Mouse (Mus musculus): ENCODE measurements around the gene Hpf1. TPM values are rescaled to one million over a fixed set of nuclear protein-coding genes. Genes with fewer than 3 reads are reported as not detected.

The Hpf1 gene
- polyA plus RNA-seq, 1 experiment from 2014 or later, result 124 TPM

- H3K27me3 ChIP-seq, result no peaks in the 10 kb centered on the region
- H3K4me2 ChIP-seq (replicated peaks), result no peak overlapping the region
- H3K4me1 ChIP-seq, result no peaks in the 10 kb centered on the region
- H3K27ac ChIP-seq, result no peak overlapping the region
- no peaks in the 10 kb centered on the region for H3K9me3 ChIP-seq
- no peak overlapping the region for H3K4me3 ChIP-seq
- WGBS, result 91% methylated on average over 2 of the region's 2 CpGs
- H3K36me3 ChIP-seq, result no peaks in the 10 kb centered on the region
- ATAC-seq (ENCODE audit: low FRiP score, low read depth), result no peak
- no peak overlapping the region for H3K9ac ChIP-seq
These were observed 20.5 kb upstream of the Hpf1 start for GRCm38 (mm10) chr8:60869761-60870160.

GRCm38 (mm10) chr8:60870231-60871193 is 19.7 kb upstream of the Hpf1 start:
- no peaks in the 10 kb centered on the region for H3K27me3 ChIP-seq
- ATAC-seq (ENCODE audit: low FRiP score, low read depth), result no peak

GRCm38 (mm10) chr8:60878617-60879016 is 11.6 kb upstream of the Hpf1 start:
- Histone ChIP-seq H3K4me2 (replicated peaks) (no peak overlapping the region), H3K4me1 (no peaks in the 10 kb centered on the region), H3K27me3 (no peaks in the 10 kb centered on the region), H3K9me3 (no peaks in the 10 kb centered on the region), H3K9ac (no peak overlapping the region), H3K27ac (no peak overlapping the region), H3K4me3 (no peak overlapping the region), H3K36me3 (no peaks in the 10 kb centered on the region)
- ATAC-seq (ENCODE audit: low FRiP score, low read depth), result no peak
- WGBS, result 72% methylated on average over 2 of the region's 2 CpGs

More at GRCm38 (mm10) chr8:60870231-60871193, 19.7 kb upstream of the Hpf1 start:
- Histone ChIP-seq H3K27ac (no peak overlapping the region), H3K9ac (no peak overlapping the region), H3K9me3 (no peaks in the 10 kb centered on the region), H3K36me3 (no peaks in the 10 kb centered on the region), H3K4me2 (replicated peaks) (no peak overlapping the region), H3K4me1 (no peaks in the 10 kb centered on the region), H3K4me3 (no peak overlapping the region)
- WGBS, result 87% methylated on average over 13 of the region's 13 CpGs

GRCm38 (mm10) chr8:60883419-60884137 is 6.6 kb upstream of the Hpf1 start:
- no peaks in the 10 kb centered on the region for H3K36me3 ChIP-seq
- no peak overlapping the region for H3K4me2 ChIP-seq (replicated peaks)
- no peaks in the 10 kb centered on the region for H3K27me3 ChIP-seq
- no peak overlapping the region for H3K4me3 ChIP-seq
- ATAC-seq (ENCODE audit: low FRiP score, low read depth), result no peak
- no peaks in the 10 kb centered on the region for H3K4me1 ChIP-seq
- H3K9ac ChIP-seq, result no peak overlapping the region
- no peaks in the 10 kb centered on the region for H3K9me3 ChIP-seq
- 79% methylated on average over 4 of the region's 4 CpGs for WGBS
- H3K27ac ChIP-seq, result no peak overlapping the region

GRCm38 (mm10) chr8:60886736-60887135 is 3.5 kb upstream of the Hpf1 start:
- H3K4me2 ChIP-seq (replicated peaks), result no peak overlapping the region
- H3K27me3 ChIP-seq, result no peaks in the 10 kb centered on the region
- no peak overlapping the region for H3K4me3 ChIP-seq
- H3K4me1 ChIP-seq, result peaks cover 11% of the 10 kb centered on the region
- no peak overlapping the region for H3K27ac ChIP-seq
- no peaks in the 10 kb centered on the region for H3K9me3 ChIP-seq
- no peak for ATAC-seq (ENCODE audit: low FRiP score, low read depth)
- H3K9ac ChIP-seq, result no peak overlapping the region
- no peaks in the 10 kb centered on the region for H3K36me3 ChIP-seq
- 13% methylated on average over 6 of the region's 6 CpGs for WGBS

- no peak for ATAC-seq (ENCODE audit: low FRiP score, low read depth)
- Histone ChIP-seq H3K4me1 (peaks cover 21% of the 10 kb centered on the region), H3K36me3 (peaks cover 11% of the 10 kb centered on the region), H3K4me3 (no peak overlapping the region), H3K27me3 (no peaks in the 10 kb centered on the region), H3K27ac (no peak overlapping the region), H3K4me2 (replicated peaks) (peak overlapping the region; percentile 82; the same call in 1 of the 2 replicates), H3K9me3 (no peaks in the 10 kb centered on the region), H3K9ac (no peak overlapping the region)
- WGBS, result 87% methylated on average over 11 of the region's 11 CpGs
These were observed 931 bp upstream of the Hpf1 start for GRCm38 (mm10) chr8:60889131-60889842.

GRCm38 (mm10) chr8:60890520-60890874 is 279 bp downstream of the Hpf1 start:
- H3K27ac ChIP-seq, result no peak overlapping the region
- H3K4me2 ChIP-seq (replicated peaks), result peak overlapping the region; percentile 82
- no peaks in the 10 kb centered on the region for H3K9me3 ChIP-seq
- WGBS, result 2% methylated on average over 23 of the region's 23 CpGs
- H3K9ac ChIP-seq, result peak overlapping the region; percentile 86
- peaks cover 18% of the 10 kb centered on the region for H3K36me3 ChIP-seq
- no peaks in the 10 kb centered on the region for H3K27me3 ChIP-seq
- ATAC-seq (ENCODE audit: low FRiP score, low read depth), result no peak
- H3K4me1 ChIP-seq, result peaks cover 21% of the 10 kb centered on the region
- peak overlapping the region; percentile 82 for H3K4me3 ChIP-seq

- ATAC-seq (ENCODE audit: low FRiP score, low read depth), result no peak
- Histone ChIP-seq H3K27ac (no peak overlapping the region), H3K4me1 (peaks cover 25% of the 10 kb centered on the region), H3K4me2 (replicated peaks) (peak overlapping the region; percentile 82), H3K4me3 (peak overlapping the region; percentile 82), H3K9me3 (no peaks in the 10 kb centered on the region), H3K9ac (no peak overlapping the region), H3K27me3 (no peaks in the 10 kb centered on the region), H3K36me3 (peaks cover 19% of the 10 kb centered on the region)
- WGBS, result 90% methylated on average over 4 of the region's 4 CpGs
These were observed 1.5 kb downstream of the Hpf1 start for GRCm38 (mm10) chr8:60891757-60892156.

GRCm38 (mm10) chr8:60895878-60896277 is 5.7 kb downstream of the Hpf1 start:
- Histone ChIP-seq H3K4me3 (no peak overlapping the region), H3K9me3 (no peaks in the 10 kb centered on the region), H3K27ac (no peak overlapping the region), H3K9ac (no peak overlapping the region), H3K36me3 (peaks cover 29% of the 10 kb centered on the region), H3K4me2 (replicated peaks) (no peak overlapping the region), H3K4me1 (peaks cover 23% of the 10 kb centered on the region), H3K27me3 (no peaks in the 10 kb centered on the region)
- 91% methylated on average over 6 of the region's 6 CpGs for WGBS
- ATAC-seq (ENCODE audit: low FRiP score, low read depth), result no peak

- Histone ChIP-seq H3K4me2 (replicated peaks) (no peak overlapping the region), H3K4me1 (peaks cover 4% of the 10 kb centered on the region; the same call in 1 of the 2 replicates), H3K4me3 (no peak overlapping the region), H3K27ac (no peak overlapping the region), H3K9me3 (no peaks in the 10 kb centered on the region), H3K27me3 (no peaks in the 10 kb centered on the region), H3K9ac (no peak overlapping the region), H3K36me3 (peaks cover 31% of the 10 kb centered on the region)
- WGBS, result 86% methylated on average over 9 of the region's 9 CpGs
- no peak for ATAC-seq (ENCODE audit: low FRiP score, low read depth)
These were observed 9.9 kb downstream of the Hpf1 start for GRCm38 (mm10) chr8:60900147-60900546.

GRCm38 (mm10) chr8:60912081-60912480 is 21.9 kb downstream of the Hpf1 start:
- H3K36me3 ChIP-seq, result peaks cover 28% of the 10 kb centered on the region
- H3K27me3 ChIP-seq, result no peaks in the 10 kb centered on the region
- no peak overlapping the region for H3K4me2 ChIP-seq (replicated peaks)
- no peak overlapping the region for H3K27ac ChIP-seq
- no peaks in the 10 kb centered on the region for H3K4me1 ChIP-seq
- no peak overlapping the region for H3K9ac ChIP-seq
- no peak overlapping the region for H3K4me3 ChIP-seq
- no peaks in the 10 kb centered on the region for H3K9me3 ChIP-seq
- no peak for ATAC-seq (ENCODE audit: low FRiP score, low read depth)
- WGBS, result 79% methylated on average over 4 of the region's 4 CpGs

- Histone ChIP-seq H3K4me2 (replicated peaks) (no peak overlapping the region), H3K4me1 (no peaks in the 10 kb centered on the region), H3K9ac (no peak overlapping the region), H3K9me3 (no peaks in the 10 kb centered on the region), H3K36me3 (peaks cover 26% of the 10 kb centered on the region), H3K27me3 (no peaks in the 10 kb centered on the region), H3K4me3 (no peak overlapping the region), H3K27ac (no peak overlapping the region)
- 43% methylated on average over 10 of the region's 10 CpGs for whole genome bisulfite sequencing
- ATAC-seq (ENCODE audit: low FRiP score, low read depth), result no peak
These were observed 22.3 kb downstream of the Hpf1 start for GRCm38 (mm10) chr8:60912554-60912953.
